ENCODE assay signal across 21 mouse cellular contexts in the genomic region with DNA sequence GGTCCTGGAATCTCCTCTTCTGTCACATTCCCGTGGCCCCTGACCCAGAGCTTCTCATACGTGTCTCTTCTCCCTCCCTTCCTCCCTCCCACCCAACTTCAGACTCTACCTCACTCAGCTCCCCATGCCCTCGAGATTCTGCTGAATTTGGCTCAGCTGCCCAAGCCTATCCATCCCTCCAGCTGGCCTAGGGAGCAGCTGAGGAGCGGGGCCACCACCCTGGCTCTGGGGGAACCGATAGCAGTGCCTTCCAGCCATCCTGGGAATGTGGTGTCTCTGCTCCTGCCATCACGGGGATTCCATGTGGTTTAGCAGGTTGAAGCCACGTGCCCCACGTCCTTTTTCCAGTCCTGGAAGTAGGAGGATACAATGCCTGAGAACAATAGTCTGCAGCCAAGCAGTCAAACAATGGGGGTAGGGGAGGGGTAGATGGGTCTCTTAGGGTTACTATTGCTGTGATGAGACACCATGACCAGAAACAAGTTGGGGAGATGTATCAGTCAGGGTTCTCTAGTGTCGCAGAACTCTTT. TPM values are rescaled to one million over a fixed set of nuclear protein-coding genes. Genes with fewer than 3 reads are reported as not detected.
"Had no signal": no experiment of that assay in that cellular context is flagged by ENCODE, and none has a peak within 500 bp of the region (broad histone marks: within the 10 kb centered on the region; RNA-seq: fewer than 3 reads in every experiment).

No protein-coding gene starts in this region.

- H3K27ac ChIP-seq: left cerebral cortex, adult 2 months; liver, embryonic 13.5 days; neural tube, embryonic 12.5 days; neural tube, embryonic 15.5 days; stomach, postnatal 0 days had no signal

- H3K4me3 ChIP-seq: left cerebral cortex, adult 2 months; liver, embryonic 13.5 days; neural tube, embryonic 12.5 days; neural tube, embryonic 15.5 days had no signal

- DNase-seq: kidney, postnatal 10 days; kidney, postnatal 36 days; layer of hippocampus, postnatal 36 days; liver, embryonic 13.5 days; lung, adult 2 months; lung, postnatal 14 days; lung, postnatal 4 days; midbrain, embryonic 14.5 days; right cerebral cortex, adult 18-20 months; right cerebral cortex, postnatal 14 days; right cerebral cortex, postnatal 4 days; thymus, adult 2 months; thymus, postnatal 14 days; thymus, postnatal 4 days had no signal

RNA-seq across cellular contexts. Expression of a gene that starts 40.0 kb away (rescaled TPM):
- total RNA-seq: liver, adult 2 months; megakaryocyte progenitor cell, adult 5-6 weeks; megakaryocyte-erythroid progenitor cell, adult 5-6 weeks had no signal
- polyA plus RNA-seq: liver, adult 2 months had no signal
